Mouse (Mus musculus) megakaryocyte, adult 5-6 weeks (primary cell): ENCODE measurements at regions not wholly inside any gene's neighbourhood (a gene's known extent, or its start where the extent isn't known, plus 50 kb on each side); places are given as distances from the start of the nearest gene placed in this dataset.

ENCODE experiments used
- ATAC-seq: 2 replicates; pipeline ENCODE4 v1.8.0; 2016; ENCODE audit warnings: mild to moderate bottlenecking, inconsistent platforms; ENCODE audit not compliant: poor library complexity, severe bottlenecking

- no peak for ATAC-seq
Measured at GRCm38 (mm10) chr15:56436131-56436530, 1041.3 kb downstream of the Slc22a22 start.

- no peak for ATAC-seq
Measured at GRCm38 (mm10) chr15:56425986-56426385, 1051.4 kb downstream of the Slc22a22 start.

- no peak for ATAC-seq
Measured at GRCm38 (mm10) chr15:56420681-56421080, 1056.7 kb downstream of the Slc22a22 start.

- ATAC-seq: no peak
Measured at GRCm38 (mm10) chr15:56391982-56392381, 1085.4 kb downstream of the Slc22a22 start.

GRCm38 (mm10) chr15:56378511-56378910, 1098.9 kb downstream of the Slc22a22 start:
- ATAC-seq: no peak

GRCm38 (mm10) chr15:56350903-56351302, 1126.5 kb downstream of the Slc22a22 start:
- no peak for ATAC-seq

GRCm38 (mm10) chr15:56346111-56346510, 1131.3 kb downstream of the Slc22a22 start:
- ATAC-seq: no peak

- no peak for ATAC-seq
Measured at GRCm38 (mm10) chr15:56344973-56345372, 1132.5 kb downstream of the Slc22a22 start.

GRCm38 (mm10) chr15:56344304-56344932, 1133.0 kb downstream of the Slc22a22 start:
- ATAC-seq: no peak

- no peak for ATAC-seq
Measured at GRCm38 (mm10) chr15:56337879-56338278, 1139.5 kb downstream of the Slc22a22 start.

GRCm38 (mm10) chr15:56336449-56336848, 1141.0 kb downstream of the Slc22a22 start:
- ATAC-seq: no peak

GRCm38 (mm10) chr15:56335011-56335410, 1142.4 kb downstream of the Slc22a22 start:
- ATAC-seq: no peak

- no peak for ATAC-seq
Measured at GRCm38 (mm10) chr15:56320501-56320900, 1156.9 kb downstream of the Slc22a22 start.

GRCm38 (mm10) chr15:56294910-56295438, 1182.5 kb downstream of the Slc22a22 start:
- no peak for ATAC-seq

GRCm38 (mm10) chr15:56278622-56279301, 1198.7 kb downstream of the Slc22a22 start:
- no peak for ATAC-seq

GRCm38 (mm10) chr15:56278006-56278405, 1199.4 kb downstream of the Slc22a22 start:
- no peak for ATAC-seq

GRCm38 (mm10) chr15:56248731-56249130, 1228.7 kb downstream of the Slc22a22 start:
- ATAC-seq: no peak

GRCm38 (mm10) chr15:56244004-56244735, 1233.3 kb downstream of the Slc22a22 start:
- no peak for ATAC-seq

GRCm38 (mm10) chr15:56202552-56202951, 1274.9 kb downstream of the Slc22a22 start:
- ATAC-seq: no peak

GRCm38 (mm10) chr15:56199336-56199735, 1278.1 kb downstream of the Slc22a22 start:
- no peak for ATAC-seq

- ATAC-seq: no peak
Measured at GRCm38 (mm10) chr15:56197425-56198201, 1279.8 kb downstream of the Slc22a22 start.
